Mouse (Mus musculus): ENCODE data around the gene Pdcd7. TPM values are rescaled to one million over a fixed set of nuclear protein-coding genes. Genes with fewer than 3 reads are reported as not detected.

Gene Pdcd7
- polyA plus RNA-seq, 1 experiment: 10.4 TPM

- TF ChIP-seq CTCF (IDR thresholded peaks at IDR 0.05; ENCODE audit: control insufficient read depth, insufficient read depth, insufficient replicate concordance, low read depth, low read length) (no peak), POLR2A (IDR thresholded peaks at IDR 0.05; ENCODE audit: control insufficient read depth, low read depth, low read length) (no peak)
- Histone ChIP-seq H3K4me1 (ENCODE audit: control insufficient read depth, insufficient read depth, low read length) (peaks cover 7% of the 10 kb centered on the region; the same call in 1 of the 2 replicates), H3K36me3 (ENCODE audit: control insufficient read depth, insufficient read depth, low read length) (no peaks in the 10 kb centered on the region), H3K27ac (ENCODE audit: control insufficient read depth, insufficient read depth, low read depth, low read length) (no peak overlapping the region), H3K27me3 (ENCODE audit: control insufficient read depth, insufficient read depth, low read length) (no peaks in the 10 kb centered on the region), H3K4me3 (ENCODE audit: control insufficient read depth, low read depth, low read length) (no peak overlapping the region)
These were observed 40.7 kb downstream of the Pdcd7 start for GRCm38 (mm10) chr9:65386373-65387140.

GRCm38 (mm10) chr9:65390752-65391612 is 45.1 kb downstream of the Pdcd7 start:
- TF ChIP-seq POLR2A (IDR thresholded peaks at IDR 0.05; ENCODE audit: control insufficient read depth, low read depth, low read length) (no peak), CTCF (IDR thresholded peaks at IDR 0.05; ENCODE audit: control insufficient read depth, insufficient read depth, insufficient replicate concordance, low read depth, low read length) (no peak)
- Histone ChIP-seq H3K4me3 (ENCODE audit: control insufficient read depth, low read depth, low read length) (peak overlapping the region; percentile 77), H3K27me3 (ENCODE audit: control insufficient read depth, insufficient read depth, low read length) (no peaks in the 10 kb centered on the region), H3K4me1 (ENCODE audit: control insufficient read depth, insufficient read depth, low read length) (peaks cover 6% of the 10 kb centered on the region; the same call in 1 of the 2 replicates), H3K36me3 (ENCODE audit: control insufficient read depth, insufficient read depth, low read length) (no peaks in the 10 kb centered on the region), H3K27ac (ENCODE audit: control insufficient read depth, insufficient read depth, low read depth, low read length) (no peak overlapping the region)

- Histone ChIP-seq H3K27me3 (ENCODE audit: control insufficient read depth, insufficient read depth, low read length) (no peaks in the 10 kb centered on the region), H3K4me1 (ENCODE audit: control insufficient read depth, insufficient read depth, low read length) (peaks cover 6% of the 10 kb centered on the region; the same call in 1 of the 2 replicates), H3K4me3 (ENCODE audit: control insufficient read depth, low read depth, low read length) (peak within 1 kb of the TSS; percentile 77), H3K36me3 (ENCODE audit: control insufficient read depth, insufficient read depth, low read length) (no peaks in the 10 kb centered on the region), H3K27ac (ENCODE audit: control insufficient read depth, insufficient read depth, low read depth, low read length) (no peak within 1 kb of the TSS)
- TF ChIP-seq CTCF (IDR thresholded peaks at IDR 0.05; ENCODE audit: control insufficient read depth, insufficient read depth, insufficient replicate concordance, low read depth, low read length) (no peak), POLR2A (IDR thresholded peaks at IDR 0.05; ENCODE audit: control insufficient read depth, low read depth, low read length) (no peak)
These were observed 45.7 kb downstream of the Pdcd7 start, which contains the start of gene Kbtbd13 for GRCm38 (mm10) chr9:65391613-65391964. Gene Kbtbd13, minus strand, starts transcription at chr9:65391652.

GRCm38 (mm10) chr9:65392638-65393364 is 46.9 kb downstream of the Pdcd7 start:
- no peaks in the 10 kb centered on the region for H3K36me3 ChIP-seq (ENCODE audit: control insufficient read depth, insufficient read depth, low read length)
- H3K27me3 ChIP-seq (ENCODE audit: control insufficient read depth, insufficient read depth, low read length): no peaks in the 10 kb centered on the region
- peaks cover 6% of the 10 kb centered on the region; the same call in 1 of the 2 replicates for H3K4me1 ChIP-seq (ENCODE audit: control insufficient read depth, insufficient read depth, low read length)
- TF ChIP-seq CTCF (IDR thresholded peaks at IDR 0.05; ENCODE audit: control insufficient read depth, insufficient read depth, insufficient replicate concordance, low read depth, low read length) (peak; percentile 70; the same call in 1 of the 2 replicates), POLR2A (IDR thresholded peaks at IDR 0.05; ENCODE audit: control insufficient read depth, low read depth, low read length) (no peak)
- no peak overlapping the region for H3K4me3 ChIP-seq (ENCODE audit: control insufficient read depth, low read depth, low read length)
- no peak overlapping the region for H3K27ac ChIP-seq (ENCODE audit: control insufficient read depth, insufficient read depth, low read depth, low read length)

- Histone ChIP-seq H3K4me3 (ENCODE audit: control insufficient read depth, low read depth, low read length) (no peak overlapping the region), H3K4me1 (ENCODE audit: control insufficient read depth, insufficient read depth, low read length) (peaks cover 9% of the 10 kb centered on the region), H3K27me3 (ENCODE audit: control insufficient read depth, insufficient read depth, low read length) (no peaks in the 10 kb centered on the region), H3K27ac (ENCODE audit: control insufficient read depth, insufficient read depth, low read depth, low read length) (no peak overlapping the region), H3K36me3 (ENCODE audit: control insufficient read depth, insufficient read depth, low read length) (no peaks in the 10 kb centered on the region)
- TF ChIP-seq CTCF (IDR thresholded peaks at IDR 0.05; ENCODE audit: control insufficient read depth, insufficient read depth, insufficient replicate concordance, low read depth, low read length) (no peak), POLR2A (IDR thresholded peaks at IDR 0.05; ENCODE audit: control insufficient read depth, low read depth, low read length) (no peak)
These were observed 47.7 kb downstream of the Pdcd7 start for GRCm38 (mm10) chr9:65393606-65394005.

GRCm38 (mm10) chr9:65394360-65394759 is 48.5 kb downstream of the Pdcd7 start:
- no peaks in the 10 kb centered on the region for H3K36me3 ChIP-seq (ENCODE audit: control insufficient read depth, insufficient read depth, low read length)
- no peak overlapping the region for H3K4me3 ChIP-seq (ENCODE audit: control insufficient read depth, low read depth, low read length)
- no peak for TF ChIP-seq POLR2A (IDR thresholded peaks at IDR 0.05; ENCODE audit: control insufficient read depth, low read depth, low read length)
- TF ChIP-seq CTCF (IDR thresholded peaks at IDR 0.05; ENCODE audit: control insufficient read depth, insufficient read depth, insufficient replicate concordance, low read depth, low read length): no peak
- peaks cover 9% of the 10 kb centered on the region for H3K4me1 ChIP-seq (ENCODE audit: control insufficient read depth, insufficient read depth, low read length)
- no peaks in the 10 kb centered on the region for H3K27me3 ChIP-seq (ENCODE audit: control insufficient read depth, insufficient read depth, low read length)
- no peak overlapping the region for H3K27ac ChIP-seq (ENCODE audit: control insufficient read depth, insufficient read depth, low read depth, low read length)
